Mouse (Mus musculus) neural tube, embryonic 11.5 days (tissue): ENCODE data around the gene Ube2q2. TPM values are rescaled to one million over a fixed set of nuclear protein-coding genes. Genes with fewer than 3 reads are reported as not detected.
A peak's percentile ranks its signal among the peaks of the same experiment; 100 is the strongest.
"Not testable (repeated sequence)": the region's sequence is repeated elsewhere in the genome, so short reads cannot be mapped to it uniquely, and the experiment has no call there.

Experiments
- ATAC-seq: fragments of 200-750 bp; cut with Nextera tagmentation; 2 replicates; pipeline ENCODE4 v1.8.0; 2017; ENCODE audit warnings: moderate number of reproducible peaks, mild to moderate bottlenecking, moderate TSS enrichment, moderate library complexity; ENCODE audit not compliant: insufficient read depth, low FRiP score, low TSS enrichment
- DNase-seq: peaks from one replicate; pipeline ENCODE4 v3.0.0-alpha.2; 2015; ENCODE audit warnings: low spot score
- H3K27ac ChIP-seq: fragments of 300-500 bp; sonication (generic); 2 replicates; pipeline ENCODE4 v1.5.1; 2014; ENCODE audit warnings: low read depth, mild to moderate bottlenecking, low read length
- H3K27me3 ChIP-seq: fragments of 300-500 bp; sonication (generic); 2 replicates; pipeline ENCODE4 v1.6.1; 2014; ENCODE audit warnings: mild to moderate bottlenecking, low read length, mixed read lengths; ENCODE audit not compliant: control insufficient read depth, insufficient read depth
- H3K36me3 ChIP-seq: fragments of 300-500 bp; sonication (generic); 2 replicates; pipeline ENCODE4 v1.6.1; 2014; ENCODE audit warnings: mild to moderate bottlenecking, low read length, moderate library complexity, mixed read lengths; ENCODE audit not compliant: control insufficient read depth, insufficient read depth
- H3K4me1 ChIP-seq: fragments of 300-500 bp; sonication (generic); 2 replicates; pipeline ENCODE4 v1.6.1; 2014; ENCODE audit warnings: low read length, mixed read lengths; ENCODE audit not compliant: control insufficient read depth, insufficient read depth
- H3K4me2 ChIP-seq: fragments of 300-500 bp; sonication (generic); 2 replicates; pipeline ENCODE4 v1.6.1; 2014; ENCODE audit warnings: low read depth, mild to moderate bottlenecking, moderate library complexity
- H3K4me3 ChIP-seq: fragments of 300-500 bp; sonication (generic); 2 replicates; pipeline ENCODE4 v1.5.1; 2014; ENCODE audit warnings: low read depth, low read length
- H3K9ac ChIP-seq: fragments of 300-500 bp; sonication (generic); 2 replicates; pipeline ENCODE4 v1.6.1; 2014; ENCODE audit warnings: mild to moderate bottlenecking, low read length
- H3K9me3 ChIP-seq: fragments of 300-500 bp; sonication (generic); 2 replicates; pipeline ENCODE4 v1.6.1; 2016; ENCODE audit warnings: low read length; ENCODE audit not compliant: control insufficient read depth
- WGBS: fragments of 180-500 bp; shearing (Covaris S2); extraction: QIAGEN DNeasy Blood & Tissue Kit; methylation state at CpG from one replicate; pipeline ENCODE4 v1.1.7; 2014; 5-methylcytosine and 5-hydroxymethylcytosine counted together
- polyA plus RNA-seq: library from polyadenylated mRNA; unstranded; fragments of >200 nt; fragmentation: Nextera tagmentation; extraction: Ambion mirVana; gene quantifications from 2 replicates; pipeline ENCODE4 v1.2.1, GENCODE M21; 2014

The Ube2q2 gene
- polyA plus RNA-seq, 1 experiment from 2014 or later, result 55.9 TPM

DNA sequence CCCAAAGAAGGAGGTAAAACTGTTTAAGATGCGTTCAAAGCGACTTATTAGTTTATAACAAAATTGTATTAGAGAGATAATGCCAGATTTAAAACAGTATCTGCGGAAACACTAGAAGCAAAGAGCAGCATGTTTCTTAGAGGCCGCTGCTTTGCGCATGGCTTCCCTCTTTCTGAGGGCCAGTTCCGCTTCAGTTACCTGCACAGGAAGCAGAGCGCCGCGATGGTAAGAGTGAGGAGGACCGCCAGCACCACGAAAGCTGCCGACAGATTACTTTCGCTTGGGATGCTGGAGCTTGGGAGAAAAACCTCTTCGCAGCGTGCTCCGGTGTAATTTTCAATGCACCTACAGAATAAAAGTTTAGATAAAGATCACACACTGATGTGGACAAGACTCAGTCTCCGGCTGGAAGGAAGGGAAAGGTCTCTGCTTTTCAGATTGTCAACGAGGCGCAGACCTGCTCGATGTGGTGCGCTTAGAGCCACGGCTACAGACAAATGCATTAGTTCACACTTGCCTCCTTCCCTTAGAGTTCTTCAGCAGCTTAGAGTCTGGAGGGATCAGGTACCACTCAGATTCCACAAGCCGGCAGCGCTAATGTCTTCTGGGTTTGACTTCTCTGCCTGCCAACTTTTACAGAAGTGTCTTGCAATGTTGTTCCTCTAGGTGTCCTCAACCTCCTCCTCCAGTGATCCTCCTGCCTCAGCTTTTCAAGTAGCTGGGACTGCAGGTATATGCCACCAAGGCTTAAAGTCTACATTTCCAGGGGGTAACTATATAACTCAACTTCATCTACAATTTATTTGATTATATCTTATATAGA lies 93.4 kb downstream of the Ube2q2 start:
- 43% methylated on average over 24 of the region's 24 CpGs for WGBS
- Histone ChIP-seq H3K27ac (no peak overlapping the region), H3K4me3 (no peak overlapping the region), H3K27me3 (no peaks in the 10 kb centered on the region), H3K4me2 (peak overlapping the region; percentile 31), H3K9me3 (no peaks in the 10 kb centered on the region), H3K9ac (no peak overlapping the region), H3K4me1 (no peaks in the 10 kb centered on the region), H3K36me3 (no peaks in the 10 kb centered on the region)
- ATAC-seq, result no peak
- DNase-seq, result peak; percentile 21

DNA sequence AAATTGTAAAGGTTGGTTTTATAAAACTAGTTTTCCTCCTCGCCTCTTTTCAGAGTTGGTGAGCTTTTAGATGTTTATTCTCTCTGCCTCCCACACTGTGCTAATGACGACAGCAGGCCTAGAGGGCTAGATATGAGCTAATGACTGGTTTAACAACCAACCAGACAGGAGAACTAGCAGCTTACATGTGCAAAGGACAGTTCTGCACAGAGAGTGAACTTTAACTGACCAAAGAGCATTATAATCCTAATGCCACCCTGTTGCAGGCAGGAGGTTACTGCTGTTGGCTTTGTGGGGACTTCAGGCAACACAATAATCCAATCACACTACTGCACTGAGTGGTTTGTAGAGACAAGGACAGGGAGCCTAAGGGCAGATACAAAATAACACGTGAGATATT lies 94.6 kb downstream of the Ube2q2 start:
- Histone ChIP-seq H3K9ac (no peak overlapping the region), H3K4me2 (no peak overlapping the region), H3K9me3 (no peaks in the 10 kb centered on the region), H3K27me3 (no peaks in the 10 kb centered on the region), H3K36me3 (no peaks in the 10 kb centered on the region), H3K4me3 (no peak overlapping the region), H3K27ac (no peak overlapping the region), H3K4me1 (no peaks in the 10 kb centered on the region)
- no peak for ATAC-seq
- DNase-seq, result no peak
- 83% methylated on average over 3 of the region's 3 CpGs for WGBS

DNA sequence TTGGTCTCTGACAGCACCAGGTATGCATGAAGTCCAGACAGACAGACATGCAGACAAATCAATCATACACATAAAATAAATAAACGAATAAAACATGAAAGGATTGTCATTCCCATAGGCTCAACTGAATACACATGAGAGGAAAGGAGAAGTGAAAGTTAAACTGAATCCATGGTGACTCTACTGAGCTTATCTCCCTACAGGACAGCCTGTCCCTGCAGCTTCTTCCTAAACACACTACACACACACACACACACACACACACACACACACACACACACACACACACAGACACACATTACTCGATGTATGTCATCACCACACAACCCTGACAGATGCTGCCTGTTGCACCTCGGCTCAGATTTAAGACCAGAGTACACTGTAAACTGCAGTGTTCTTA lies 95.4 kb downstream of the Ube2q2 start:
- 77% methylated on average over 3 of the region's 3 CpGs for WGBS
- Histone ChIP-seq H3K4me1 (no peaks in the 10 kb centered on the region), H3K27ac (no peak overlapping the region), H3K9ac (no peak overlapping the region), H3K27me3 (no peaks in the 10 kb centered on the region), H3K4me3 (no peak overlapping the region), H3K4me2 (no peak overlapping the region), H3K36me3 (no peaks in the 10 kb centered on the region), H3K9me3 (no peaks in the 10 kb centered on the region)
- DNase-seq, result no peak
- no peak for ATAC-seq

DNA sequence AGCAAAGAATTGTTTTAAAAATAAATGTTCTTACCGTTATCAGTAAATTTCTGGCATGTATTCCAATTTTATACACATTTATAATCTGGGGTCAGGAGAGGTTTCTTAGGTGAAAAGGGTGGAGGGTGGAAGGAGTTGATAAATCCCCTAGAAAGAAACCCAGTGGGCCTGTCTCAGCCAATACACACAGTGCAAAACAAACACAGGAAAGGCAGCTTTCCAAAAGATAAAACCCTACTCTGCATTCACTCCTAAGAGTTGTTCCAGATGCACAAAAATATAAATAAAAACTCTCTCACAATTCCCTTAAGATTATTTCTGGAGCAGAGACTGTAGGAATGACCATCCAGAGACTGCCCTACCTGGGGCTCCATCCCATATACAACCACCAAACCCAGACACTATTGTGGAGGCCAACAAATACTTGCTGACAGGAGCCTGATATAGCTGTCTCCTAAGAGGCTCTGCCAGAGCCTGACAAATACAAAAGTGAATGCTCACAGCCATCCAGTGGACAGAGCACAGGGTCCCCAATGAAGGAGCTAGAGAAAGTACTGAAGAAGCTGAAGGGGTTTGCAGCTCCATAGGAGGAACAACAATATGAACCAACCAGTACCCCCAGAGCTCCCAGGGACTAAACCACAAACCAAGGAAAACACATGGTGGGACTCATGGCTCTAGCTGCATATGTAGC lies 96.5 kb downstream of the Ube2q2 start:
- ATAC-seq, H3K9ac ChIP-seq, DNase-seq, H3K4me2 ChIP-seq, H3K4me3 ChIP-seq, H3K27me3 ChIP-seq, H3K4me1 ChIP-seq, H3K27ac ChIP-seq, H3K9me3 ChIP-seq, H3K36me3 ChIP-seq: not testable (repeated sequence)
- WGBS, result 89% methylated on average over 1 of the region's 1 CpGs

DNA sequence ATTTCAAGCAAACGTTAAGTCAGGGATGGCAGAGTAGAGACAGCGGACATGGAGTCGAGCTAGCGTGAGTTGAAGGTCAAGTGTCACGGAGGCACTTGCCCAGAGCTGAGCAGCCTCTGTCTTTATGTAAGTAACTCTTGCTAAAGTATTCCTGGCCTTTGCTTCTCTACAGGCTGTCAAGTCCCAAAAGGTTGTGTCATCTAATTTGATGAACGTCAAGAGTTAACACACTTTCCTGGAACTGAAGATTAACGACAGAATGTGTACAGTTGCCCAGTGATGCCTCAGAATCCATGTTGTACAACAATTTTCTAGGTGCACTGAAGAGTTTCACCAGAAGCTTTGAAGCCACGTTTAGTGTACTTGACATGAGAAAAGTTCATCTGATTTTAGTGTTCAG lies 97.8 kb downstream of the Ube2q2 start:
- H3K9ac ChIP-seq, result no peak overlapping the region
- WGBS, result 75% methylated on average over 8 of the region's 8 CpGs
- H3K36me3 ChIP-seq, result no peaks in the 10 kb centered on the region
- ATAC-seq (no peak), DNase-seq (no peak)
- H3K4me3 ChIP-seq, result no peak overlapping the region
- no peak overlapping the region for H3K27ac ChIP-seq
- no peaks in the 10 kb centered on the region for H3K9me3 ChIP-seq
- H3K4me1 ChIP-seq, result no peaks in the 10 kb centered on the region
- no peaks in the 10 kb centered on the region for H3K27me3 ChIP-seq
- H3K4me2 ChIP-seq, result no peak overlapping the region

DNA sequence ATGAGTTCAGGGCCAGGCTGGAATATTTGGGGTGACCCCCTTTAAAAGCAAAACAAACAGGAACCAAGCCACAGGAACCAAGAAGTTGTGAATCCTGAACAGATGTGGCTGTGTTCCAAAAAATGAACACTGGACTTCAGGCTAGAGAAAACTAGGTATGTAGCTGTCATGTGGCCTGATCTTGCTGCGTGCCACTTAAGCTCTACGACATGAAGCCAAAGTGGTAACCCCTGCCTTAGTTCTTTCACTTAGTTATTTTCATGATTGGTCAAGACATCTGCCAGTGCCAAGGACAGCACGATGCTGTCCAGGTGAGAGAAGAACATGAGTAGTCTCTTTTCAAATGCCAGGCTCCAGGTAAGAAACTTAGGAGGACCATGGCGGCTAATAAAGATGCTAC lies 98.3 kb downstream of the Ube2q2 start:
- no peak overlapping the region for H3K4me2 ChIP-seq
- H3K27me3 ChIP-seq, result no peaks in the 10 kb centered on the region
- H3K9ac ChIP-seq, result no peak overlapping the region
- DNase-seq (no peak), ATAC-seq (no peak)
- no peaks in the 10 kb centered on the region for H3K36me3 ChIP-seq
- WGBS, result 95% methylated on average over 4 of the region's 4 CpGs
- no peak overlapping the region for H3K27ac ChIP-seq
- H3K4me1 ChIP-seq, result no peaks in the 10 kb centered on the region
- no peak overlapping the region for H3K4me3 ChIP-seq
- H3K9me3 ChIP-seq, result no peaks in the 10 kb centered on the region

DNA sequence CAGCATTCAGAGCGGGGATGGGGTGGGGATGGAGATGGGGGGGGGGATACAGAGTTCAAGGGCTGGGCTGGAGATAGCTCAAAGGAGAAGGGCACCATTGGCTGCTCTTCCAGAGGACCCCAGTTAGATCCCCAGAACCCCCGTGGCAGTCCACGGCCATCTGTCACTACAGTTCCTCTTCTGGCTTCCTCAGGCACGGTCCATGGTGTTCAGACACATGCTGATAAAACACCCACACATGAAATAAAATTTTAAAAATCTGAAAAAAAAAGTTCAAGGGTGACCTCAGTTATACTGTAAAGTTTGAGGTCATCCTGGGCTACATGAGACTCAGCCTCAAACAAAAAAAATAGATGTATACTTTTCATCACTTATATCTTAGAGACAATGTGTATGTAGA lies 99.8 kb downstream of the Ube2q2 start:
- Histone ChIP-seq H3K36me3 (no peaks in the 10 kb centered on the region), H3K4me3 (no peak overlapping the region), H3K4me1 (no peaks in the 10 kb centered on the region), H3K27ac (no peak overlapping the region), H3K9ac (no peak overlapping the region), H3K9me3 (no peaks in the 10 kb centered on the region), H3K27me3 (no peaks in the 10 kb centered on the region), H3K4me2 (no peak overlapping the region)
- no peak for DNase-seq
- no peak for ATAC-seq
- 85% methylated on average over 4 of the region's 4 CpGs for WGBS

DNA sequence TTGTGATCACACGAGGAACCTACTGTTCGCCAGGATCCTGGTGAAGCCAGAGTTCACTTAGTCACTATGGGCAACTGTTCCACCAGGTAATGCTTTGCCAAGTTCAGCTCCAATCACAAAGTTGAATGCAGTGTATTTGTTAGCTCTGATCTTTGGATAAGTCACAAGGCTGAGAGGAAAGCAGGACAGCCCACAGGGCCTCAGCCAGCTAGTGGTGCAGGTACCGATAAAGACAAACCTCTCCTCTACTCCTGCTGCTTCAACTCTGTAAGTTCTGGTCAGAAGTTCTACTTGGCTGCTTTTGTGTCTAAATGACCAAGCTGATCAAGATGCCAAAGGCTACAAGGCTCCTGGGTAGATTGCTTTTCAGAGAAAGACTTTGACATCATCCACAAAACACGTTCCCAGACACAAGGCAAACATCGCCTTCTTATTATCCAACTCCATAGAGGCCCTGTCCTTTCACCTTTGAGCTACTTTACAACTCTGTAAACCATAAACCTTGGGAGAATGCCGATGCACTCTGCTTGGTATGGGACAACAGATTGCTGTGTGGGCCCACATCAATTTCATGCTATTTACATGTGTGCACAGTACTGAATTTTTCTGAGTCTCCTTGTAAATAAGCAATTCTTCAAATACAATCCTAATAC lies 102.1 kb downstream of the Ube2q2 start:
- H3K36me3 ChIP-seq, result no peaks in the 10 kb centered on the region
- H3K27me3 ChIP-seq, result no peaks in the 10 kb centered on the region
- WGBS, result 73% methylated on average over 6 of the region's 6 CpGs

More for the DNA sequence above, 102.1 kb downstream of the Ube2q2 start:
- ATAC-seq (no peak), DNase-seq (no peak)
- Histone ChIP-seq H3K27ac (no peak overlapping the region), H3K9ac (no peak overlapping the region), H3K4me3 (no peak overlapping the region), H3K9me3 (no peaks in the 10 kb centered on the region), H3K4me2 (no peak overlapping the region), H3K4me1 (no peaks in the 10 kb centered on the region)
